Mouse (Mus musculus): ENCODE data around the gene Gpc1. TPM values are rescaled to one million over a fixed set of nuclear protein-coding genes. Genes with fewer than 3 reads are reported as not detected.

The Gpc1 gene
- polyA plus RNA-seq, 1 experiment from 2014 or later, result 84.1 TPM

GRCm38 (mm10) chr1:92872666-92873065 is 41.2 kb downstream of the Gpc1 start:
- H3K27me3 ChIP-seq (replicated peaks; ENCODE audit: low read depth, poor library complexity, severe bottlenecking), result no peaks in the 10 kb centered on the region
- WGBS, result 86% methylated on average over 7 of the region's 7 CpGs
- peaks cover 5% of the 10 kb centered on the region for H3K4me1 ChIP-seq
- H3K4me3 ChIP-seq, result no peak overlapping the region
- H3K9me3 ChIP-seq, result no peaks in the 10 kb centered on the region
- H3K27ac ChIP-seq (replicated peaks), result no peak overlapping the region
- DNase-seq (ENCODE audit: low spot score), result no peak
- no peaks in the 10 kb centered on the region for H3K36me3 ChIP-seq (replicated peaks)

GRCm38 (mm10) chr1:92874011-92874410 is 42.6 kb downstream of the Gpc1 start:
- 73% methylated on average over 3 of the region's 3 CpGs for WGBS
- peaks cover 12% of the 10 kb centered on the region for H3K4me1 ChIP-seq
- no peak for DNase-seq (ENCODE audit: low spot score)
- H3K36me3 ChIP-seq (replicated peaks), result no peaks in the 10 kb centered on the region
- no peak overlapping the region for H3K4me3 ChIP-seq
- H3K9me3 ChIP-seq, result no peaks in the 10 kb centered on the region
- H3K27ac ChIP-seq (replicated peaks), result no peak overlapping the region
- H3K27me3 ChIP-seq (replicated peaks; ENCODE audit: low read depth, poor library complexity, severe bottlenecking), result no peaks in the 10 kb centered on the region

GRCm38 (mm10) chr1:92875360-92876111 is 44.1 kb downstream of the Gpc1 start:
- no peaks in the 10 kb centered on the region for H3K9me3 ChIP-seq
- peaks cover 16% of the 10 kb centered on the region for H3K4me1 ChIP-seq
- H3K27ac ChIP-seq (replicated peaks), result no peak overlapping the region
- no peaks in the 10 kb centered on the region for H3K36me3 ChIP-seq (replicated peaks)
- no peak for DNase-seq (ENCODE audit: low spot score)
- no peak overlapping the region for H3K4me3 ChIP-seq
- 81% methylated on average over 8 of the region's 8 CpGs for whole genome bisulfite sequencing
- H3K27me3 ChIP-seq (replicated peaks; ENCODE audit: low read depth, poor library complexity, severe bottlenecking), result no peaks in the 10 kb centered on the region

- 66% methylated on average over 12 of the region's 12 CpGs for WGBS
- Histone ChIP-seq H3K27ac (replicated peaks) (no peak overlapping the region), H3K9me3 (no peaks in the 10 kb centered on the region), H3K4me1 (peaks cover 16% of the 10 kb centered on the region), H3K4me3 (no peak overlapping the region), H3K27me3 (replicated peaks; ENCODE audit: low read depth, poor library complexity, severe bottlenecking) (no peaks in the 10 kb centered on the region; the same call in 1 of the 2 replicates), H3K36me3 (replicated peaks) (no peaks in the 10 kb centered on the region)
- DNase-seq (ENCODE audit: low spot score), result no peak
Measured at GRCm38 (mm10) chr1:92877431-92877978, 46.1 kb downstream of the Gpc1 start.

- no peak overlapping the region for H3K4me3 ChIP-seq
- peaks cover 16% of the 10 kb centered on the region for H3K4me1 ChIP-seq
- no peak for DNase-seq (ENCODE audit: low spot score)
- H3K36me3 ChIP-seq (replicated peaks), result no peaks in the 10 kb centered on the region
- H3K9me3 ChIP-seq, result no peaks in the 10 kb centered on the region
- H3K27me3 ChIP-seq (replicated peaks; ENCODE audit: low read depth, poor library complexity, severe bottlenecking), result no peaks in the 10 kb centered on the region; the same call in 1 of the 2 replicates
- WGBS, result 86% methylated on average over 13 of the region's 13 CpGs
- H3K27ac ChIP-seq (replicated peaks), result no peak overlapping the region
Measured at GRCm38 (mm10) chr1:92878066-92878741, 46.8 kb downstream of the Gpc1 start.

GRCm38 (mm10) chr1:92879266-92879665 is 47.8 kb downstream of the Gpc1 start:
- no peaks in the 10 kb centered on the region for H3K36me3 ChIP-seq (replicated peaks)
- DNase-seq (ENCODE audit: low spot score), result no peak
- WGBS, result 88% methylated on average over 12 of the region's 12 CpGs
- H3K27me3 ChIP-seq (replicated peaks; ENCODE audit: low read depth, poor library complexity, severe bottlenecking), result no peaks in the 10 kb centered on the region; the same call in none of the 2 replicates
- no peak overlapping the region for H3K4me3 ChIP-seq
- H3K4me1 ChIP-seq, result peaks cover 16% of the 10 kb centered on the region
- H3K27ac ChIP-seq (replicated peaks), result no peak overlapping the region
- H3K9me3 ChIP-seq, result no peaks in the 10 kb centered on the region

- no peak overlapping the region for H3K27ac ChIP-seq (replicated peaks)
- H3K4me3 ChIP-seq, result no peak overlapping the region
- no peaks in the 10 kb centered on the region; the same call in none of the 2 replicates for H3K27me3 ChIP-seq (replicated peaks; ENCODE audit: low read depth, poor library complexity, severe bottlenecking)
- no peak for DNase-seq (ENCODE audit: low spot score)
- 70% methylated on average over 5 of the region's 5 CpGs for WGBS
- H3K36me3 ChIP-seq (replicated peaks), result no peaks in the 10 kb centered on the region
- peaks cover 16% of the 10 kb centered on the region for H3K4me1 ChIP-seq
- no peaks in the 10 kb centered on the region for H3K9me3 ChIP-seq
Measured at GRCm38 (mm10) chr1:92880101-92880500, 48.7 kb downstream of the Gpc1 start.

GRCm38 (mm10) chr1:92881982-92882381 is 50.5 kb downstream of the Gpc1 start:
- Histone ChIP-seq H3K27me3 (replicated peaks; ENCODE audit: low read depth, poor library complexity, severe bottlenecking) (no peaks in the 10 kb centered on the region; the same call in none of the 2 replicates), H3K4me3 (no peak overlapping the region), H3K4me1 (peaks cover 16% of the 10 kb centered on the region), H3K27ac (replicated peaks) (no peak overlapping the region), H3K36me3 (replicated peaks) (no peaks in the 10 kb centered on the region), H3K9me3 (no peaks in the 10 kb centered on the region)
- no peak for DNase-seq (ENCODE audit: low spot score)
- WGBS, result 88% methylated on average over 6 of the region's 6 CpGs

- no peak for DNase-seq (ENCODE audit: low spot score)
- Histone ChIP-seq H3K36me3 (replicated peaks) (no peaks in the 10 kb centered on the region), H3K27me3 (replicated peaks; ENCODE audit: low read depth, poor library complexity, severe bottlenecking) (no peaks in the 10 kb centered on the region), H3K27ac (replicated peaks) (no peak overlapping the region), H3K4me1 (no peaks in the 10 kb centered on the region), H3K4me3 (no peak overlapping the region), H3K9me3 (no peaks in the 10 kb centered on the region)
- 78% methylated on average over 7 of the region's 7 CpGs for WGBS
Measured at GRCm38 (mm10) chr1:92888901-92889655, 57.6 kb downstream of the Gpc1 start.

GRCm38 (mm10) chr1:92892791-92893190 is 61.3 kb downstream of the Gpc1 start:
- no peak overlapping the region for H3K27ac ChIP-seq (replicated peaks)
- no peak overlapping the region for H3K4me3 ChIP-seq
- H3K4me1 ChIP-seq, result no peaks in the 10 kb centered on the region
- 75% methylated on average over 3 of the region's 3 CpGs for WGBS
- H3K36me3 ChIP-seq (replicated peaks), result no peaks in the 10 kb centered on the region
- no peak for DNase-seq (ENCODE audit: low spot score)
- peaks cover 15% of the 10 kb centered on the region; the same call in 1 of the 2 replicates for H3K27me3 ChIP-seq (replicated peaks; ENCODE audit: low read depth, poor library complexity, severe bottlenecking)
- no peaks in the 10 kb centered on the region for H3K9me3 ChIP-seq

- no peak overlapping the region for H3K27ac ChIP-seq (replicated peaks)
- 79% methylated on average over 3 of the region's 3 CpGs for WGBS
- no peak for DNase-seq (ENCODE audit: low spot score)
- no peaks in the 10 kb centered on the region for H3K4me1 ChIP-seq
- peaks cover 17% of the 10 kb centered on the region; the same call in 1 of the 2 replicates for H3K27me3 ChIP-seq (replicated peaks; ENCODE audit: low read depth, poor library complexity, severe bottlenecking)
- no peaks in the 10 kb centered on the region for H3K9me3 ChIP-seq
- no peaks in the 10 kb centered on the region for H3K36me3 ChIP-seq (replicated peaks)
- H3K4me3 ChIP-seq, result no peak overlapping the region
Measured at GRCm38 (mm10) chr1:92893896-92894295, 62.5 kb downstream of the Gpc1 start.

- Histone ChIP-seq H3K4me1 (no peaks in the 10 kb centered on the region), H3K27ac (replicated peaks) (no peak overlapping the region; the same call in 1 of the 2 replicates), H3K27me3 (replicated peaks; ENCODE audit: low read depth, poor library complexity, severe bottlenecking) (peaks cover 26% of the 10 kb centered on the region), H3K4me3 (no peak overlapping the region), H3K36me3 (replicated peaks) (no peaks in the 10 kb centered on the region), H3K9me3 (no peaks in the 10 kb centered on the region)
- peak; percentile 87 for DNase-seq (ENCODE audit: low spot score)
- WGBS, result 11% methylated on average over 3 of the region's 3 CpGs
Measured at GRCm38 (mm10) chr1:92895089-92895488, 63.6 kb downstream of the Gpc1 start.

All from embryonic facial prominence, embryonic 10.5 days (tissue).